Mouse (Mus musculus) urinary bladder, adult 2 months (tissue): ENCODE results near the gene Acp7. TPM values are rescaled to one million over a fixed set of nuclear protein-coding genes. Genes with fewer than 3 reads are reported as not detected.

Experiments
- DNase-seq: peaks from one replicate; pipeline ENCODE4 v3.0.0; 2022; ENCODE audit warnings: low spot score
- polyA plus RNA-seq: library from polyadenylated mRNA; depleted of rRNA; stranded (reverse); fragments of >200 nt; gene quantifications from 2 replicates; pipeline ENCODE4 v1.2.3, GENCODE M21; 2012

The Acp7 gene
- polyA plus RNA-seq, 1 experiment: not detected

GRCm38 (mm10) chr7:28601668-28602067, 29.5 kb downstream of the Acp7 start:
- no peak for DNase-seq

GRCm38 (mm10) chr7:28601029-28601428, 30.1 kb downstream of the Acp7 start:
- no peak for DNase-seq

- no peak for DNase-seq
Measured at GRCm38 (mm10) chr7:28598951-28599350, 32.2 kb downstream of the Acp7 start.

- DNase-seq: peak; percentile 95
Measured at GRCm38 (mm10) chr7:28597642-28598446, 33.3 kb downstream of the Acp7 start, which contains the start of the genes Samd4b and Pak4. Gene Samd4b (minus strand): TSS chr7:28598144. Gene Pak4 (minus strand): TSS chr7:28598185.

GRCm38 (mm10) chr7:28597277-28597570, 33.9 kb downstream of the Acp7 start:
- no peak for DNase-seq

- no peak for DNase-seq
Measured at GRCm38 (mm10) chr7:28596436-28597276, 34.5 kb downstream of the Acp7 start.

- DNase-seq: no peak
Measured at GRCm38 (mm10) chr7:28595751-28596435, 35.2 kb downstream of the Acp7 start.

GRCm38 (mm10) chr7:28593206-28594111, 37.7 kb downstream of the Acp7 start:
- DNase-seq: no peak

GRCm38 (mm10) chr7:28591862-28592261, 39.3 kb downstream of the Acp7 start:
- no peak for DNase-seq

- no peak for DNase-seq
Measured at GRCm38 (mm10) chr7:28587644-28588043, 43.5 kb downstream of the Acp7 start.

GRCm38 (mm10) chr7:28586663-28587411, 44.3 kb downstream of the Acp7 start:
- no peak for DNase-seq

- DNase-seq: no peak
Measured at GRCm38 (mm10) chr7:28585001-28585400, 46.1 kb downstream of the Acp7 start.

GRCm38 (mm10) chr7:28584468-28584867, 46.7 kb downstream of the Acp7 start:
- DNase-seq: no peak

- no peak for DNase-seq
Measured at GRCm38 (mm10) chr7:28583570-28584344, 47.4 kb downstream of the Acp7 start.

- DNase-seq: no peak
Measured at GRCm38 (mm10) chr7:28582841-28583240, 48.3 kb downstream of the Acp7 start.

- no peak for DNase-seq
Measured at GRCm38 (mm10) chr7:28581721-28582120, 49.4 kb downstream of the Acp7 start.

- DNase-seq: no peak
Measured at GRCm38 (mm10) chr7:28579826-28580225, 51.3 kb downstream of the Acp7 start.

GRCm38 (mm10) chr7:28578543-28579053, 52.5 kb downstream of the Acp7 start:
- DNase-seq: no peak

GRCm38 (mm10) chr7:28577826-28578542, 53.1 kb downstream of the Acp7 start:
- DNase-seq: no peak
